Mouse (Mus musculus) heart, postnatal 0 days (tissue): ENCODE measurements around the gene Cwc27. TPM values are rescaled to one million over a fixed set of nuclear protein-coding genes. Genes with fewer than 3 reads are reported as not detected.

ENCODE experiments used
- ATAC-seq: fragments of 200-750 bp; cut with Nextera tagmentation; 2 replicates; pipeline ENCODE4 v1.8.0; 2017; ENCODE audit warnings: low read depth, moderate number of reproducible peaks, moderate library complexity; ENCODE audit not compliant: insufficient read depth
- DNase-seq: peaks from one replicate; pipeline ENCODE4 v3.0.0-alpha.2; 2016; ENCODE audit warnings: low spot score
- H3K27ac ChIP-seq: fragments of 300-500 bp; sonication (generic); 2 replicates; pipeline ENCODE4 v1.5.1; 2014; ENCODE audit warnings: low read depth, mild to moderate bottlenecking
- H3K27me3 ChIP-seq: fragments of 300-500 bp; sonication (generic); 2 replicates; pipeline ENCODE4 v1.6.1; 2014; ENCODE audit warnings: low read length, mixed read lengths; ENCODE audit not compliant: control insufficient read depth, insufficient read depth
- H3K36me3 ChIP-seq: fragments of 300-500 bp; sonication (generic); replicated peaks from 2 replicates; pipeline ENCODE4 v1.6.1; 2014; ENCODE audit warnings: low read length, mixed read lengths; ENCODE audit not compliant: control insufficient read depth, insufficient read depth
- H3K4me1 ChIP-seq: fragments of 300-500 bp; sonication (generic); 2 replicates; pipeline ENCODE4 v1.6.1; 2014; ENCODE audit warnings: antibody characterized with exemption; ENCODE audit not compliant: control insufficient read depth, insufficient read depth
- H3K4me2 ChIP-seq: fragments of 300-500 bp; sonication (generic); 2 replicates; pipeline ENCODE4 v1.6.1; 2014; ENCODE audit warnings: low read depth, mild to moderate bottlenecking, low read length, moderate library complexity
- H3K4me3 ChIP-seq: fragments of 300-500 bp; sonication (generic); 2 replicates; pipeline ENCODE4 v1.5.1; 2014; ENCODE audit warnings: low read depth, low read length
- H3K9ac ChIP-seq: fragments of 300-500 bp; sonication (generic); replicated peaks from 2 replicates; pipeline ENCODE4 v1.6.1; 2014; ENCODE audit warnings: low read depth, low read length, mixed read lengths
- H3K9me3 ChIP-seq: fragments of 300-500 bp; sonication (generic); replicated peaks from 2 replicates; pipeline ENCODE4 v1.6.1; 2016; ENCODE audit warnings: low read length; ENCODE audit not compliant: control insufficient read depth
- CTCF ChIP-seq: IDR thresholded peaks from 2 replicates; pipeline ENCODE4 v1.5.1; 2016; ENCODE audit warnings: antibody characterized with exemption, control low read depth, low read depth
- EP300 ChIP-seq: IDR thresholded peaks from 2 replicates; pipeline ENCODE4 v1.6.1; 2016; ENCODE audit warnings: antibody characterized with exemption, low read depth
- WGBS: fragments of 180-500 bp; shearing (Covaris S2); extraction: QIAGEN DNeasy Blood & Tissue Kit; methylation state at CpG from one replicate; pipeline ENCODE4 v1.1.7; 2014; 5-methylcytosine and 5-hydroxymethylcytosine counted together
- polyA plus RNA-seq: library from polyadenylated mRNA; unstranded; fragments of >200 nt; fragmentation: Nextera tagmentation; extraction: Ambion mirVana; gene quantifications from 2 replicates; pipeline ENCODE4 v1.2.1, GENCODE M21; 2015
- total RNA-seq: library from RNA; depleted of rRNA; stranded (reverse); fragments of >200 nt; gene quantifications from 2 replicates; pipeline ENCODE4 v1.2.3, GENCODE M21; 2014; ENCODE audit warnings: low replicate concordance

Cwc27 gene
- total and polyA plus RNA-seq, 2 experiments from 2014 or later: 21.4 to 26.5 TPM

DNA sequence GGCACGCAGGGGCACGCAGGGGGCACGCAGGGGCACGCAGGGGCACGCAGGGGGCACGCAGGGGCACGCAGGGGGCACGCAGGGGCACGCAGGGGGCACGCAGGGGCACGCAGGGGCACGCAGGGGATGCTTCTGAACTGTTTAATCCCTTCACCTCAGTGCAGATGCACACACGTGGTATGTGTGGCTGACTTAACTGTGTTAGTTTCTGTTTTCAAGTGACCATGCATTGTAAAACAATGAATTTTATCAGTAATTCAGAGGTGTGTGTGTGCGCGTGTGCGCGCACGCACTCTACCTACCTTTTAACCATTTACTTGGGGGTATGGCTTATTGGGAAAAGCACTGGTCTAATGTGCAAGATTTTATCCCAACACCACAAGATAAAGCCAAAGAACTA, 208.4 kb downstream of the Cwc27 start:
- Histone ChIP-seq H3K9ac (no peak overlapping the region), H3K36me3 (no peaks in the 10 kb centered on the region), H3K4me3 (no peak overlapping the region), H3K4me1 (no peaks in the 10 kb centered on the region), H3K27me3 (no peaks in the 10 kb centered on the region), H3K9me3 (no peaks in the 10 kb centered on the region), H3K27ac (no peak overlapping the region), H3K4me2 (no peak overlapping the region)
- no peak for TF ChIP-seq EP300
- no peak for TF ChIP-seq CTCF
- DNase-seq (no peak), ATAC-seq (no peak)
- WGBS: 90% methylated on average over 18 of the region's 18 CpGs

- ATAC-seq: no peak
- no peak for DNase-seq
- TF ChIP-seq EP300 (no peak), CTCF (no peak)
- H3K4me1 ChIP-seq: no peaks in the 10 kb centered on the region
- no peak overlapping the region for H3K9ac ChIP-seq
- 74% methylated on average over 14 of the region's 14 CpGs for WGBS
- no peaks in the 10 kb centered on the region for H3K9me3 ChIP-seq
- no peak overlapping the region for H3K27ac ChIP-seq
- H3K4me3 ChIP-seq: no peak overlapping the region
- H3K27me3 ChIP-seq: no peaks in the 10 kb centered on the region
- no peak overlapping the region for H3K4me2 ChIP-seq
- H3K36me3 ChIP-seq: no peaks in the 10 kb centered on the region
These were observed 210.0 kb downstream of the Cwc27 start for GRCm38 (mm10) chr13:104606786-104607580.

- no peaks in the 10 kb centered on the region for H3K27me3 ChIP-seq
- no peak overlapping the region for H3K9ac ChIP-seq
- 78% methylated on average over 2 of the region's 2 CpGs for WGBS
- no peak overlapping the region for H3K4me2 ChIP-seq
- H3K4me1 ChIP-seq: no peaks in the 10 kb centered on the region
- H3K36me3 ChIP-seq: no peaks in the 10 kb centered on the region
- no peak overlapping the region for H3K27ac ChIP-seq
- TF ChIP-seq CTCF (no peak), EP300 (no peak)
- no peaks in the 10 kb centered on the region for H3K9me3 ChIP-seq
- ATAC-seq (no peak), DNase-seq (no peak)
- H3K4me3 ChIP-seq: no peak overlapping the region
These were observed 211.8 kb downstream of the Cwc27 start for GRCm38 (mm10) chr13:104605111-104605510.

DNA sequence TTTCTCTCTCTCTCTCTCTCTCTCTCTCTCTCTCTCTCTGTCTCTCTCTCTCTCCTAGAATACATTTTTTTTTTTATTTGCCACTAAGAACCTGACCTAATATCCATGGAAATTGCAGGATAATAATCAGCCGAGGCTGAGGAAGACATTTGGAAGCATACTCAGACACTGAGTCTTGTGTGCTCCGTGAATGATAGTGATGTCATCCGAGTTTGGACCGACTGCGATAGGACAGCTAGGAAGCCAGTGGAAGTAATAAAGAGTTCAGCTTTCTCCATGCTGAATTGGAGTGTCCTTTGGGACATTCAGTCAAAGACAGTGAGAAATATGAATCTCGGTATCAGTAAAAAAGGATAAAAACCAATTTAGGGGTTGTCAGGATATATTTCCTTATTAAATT, 214.7 kb downstream of the Cwc27 start:
- Histone ChIP-seq H3K9me3 (no peaks in the 10 kb centered on the region), H3K9ac (no peak overlapping the region), H3K4me2 (no peak overlapping the region), H3K36me3 (no peaks in the 10 kb centered on the region), H3K27ac (0 out of 2 replicates have a peak overlapping the region, but pooled peaks have one; percentile 16), H3K4me1 (no peaks in the 10 kb centered on the region), H3K4me3 (no peak overlapping the region), H3K27me3 (no peaks in the 10 kb centered on the region)
- DNase-seq: no peak
- no peak for ATAC-seq
- TF ChIP-seq EP300 (no peak), CTCF (no peak)
- WGBS: 69% methylated on average over 6 of the region's 6 CpGs

DNA sequence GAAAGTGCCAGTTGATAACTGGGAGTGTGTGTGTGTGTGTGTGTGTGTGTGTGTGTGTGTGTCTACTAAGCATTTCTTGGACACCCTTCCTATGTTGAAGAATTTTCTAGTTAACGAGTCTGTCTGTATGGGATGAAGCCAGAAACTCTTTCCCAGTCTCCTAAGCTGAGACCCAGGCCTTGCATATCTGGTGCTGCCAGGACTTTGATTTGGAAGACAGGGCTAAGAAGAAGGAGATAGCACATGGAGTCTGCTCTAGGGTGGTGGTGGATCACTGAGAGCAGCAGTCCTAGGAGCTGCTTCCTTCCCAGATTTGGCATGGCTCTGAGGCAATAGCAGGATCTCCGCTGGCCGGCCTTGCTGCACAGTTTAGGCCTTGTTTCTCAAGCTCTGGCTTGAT, 215.2 kb downstream of the Cwc27 start:
- DNase-seq (no peak), ATAC-seq (no peak)
- H3K4me1 ChIP-seq: no peaks in the 10 kb centered on the region
- H3K4me2 ChIP-seq: no peak overlapping the region
- no peak overlapping the region for H3K4me3 ChIP-seq
- H3K9me3 ChIP-seq: no peaks in the 10 kb centered on the region
- H3K9ac ChIP-seq: no peak overlapping the region
- no peaks in the 10 kb centered on the region for H3K27me3 ChIP-seq
- H3K27ac ChIP-seq: peak overlapping the region; percentile 16; the same call in 1 of the 2 replicates
- no peaks in the 10 kb centered on the region for H3K36me3 ChIP-seq
- 67% methylated on average over 3 of the region's 3 CpGs for WGBS
- TF ChIP-seq CTCF (no peak), EP300 (no peak)

DNA sequence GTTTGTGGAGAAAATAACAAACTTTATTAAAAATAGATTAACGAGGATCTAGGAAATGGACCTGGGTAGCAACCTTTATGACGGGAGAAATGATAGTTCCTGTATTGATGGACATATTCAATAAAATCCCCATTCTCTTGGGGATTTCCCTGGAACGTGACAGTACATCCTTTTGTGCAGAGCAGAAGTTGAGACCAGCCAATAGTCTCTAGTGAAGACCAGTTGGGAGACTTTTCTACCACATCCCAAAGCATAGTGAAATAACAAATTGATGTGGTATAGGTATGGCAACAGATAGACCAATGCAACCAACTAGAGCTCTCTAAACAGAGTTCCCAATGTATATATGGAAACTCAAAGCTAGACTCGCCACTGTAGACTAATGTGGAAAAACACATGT, 220.7 kb downstream of the Cwc27 start:
- Histone ChIP-seq H3K4me1 (no peaks in the 10 kb centered on the region), H3K9me3 (no peaks in the 10 kb centered on the region), H3K27ac (no peak overlapping the region), H3K27me3 (no peaks in the 10 kb centered on the region), H3K4me3 (no peak overlapping the region), H3K9ac (no peak overlapping the region), H3K4me2 (no peak overlapping the region), H3K36me3 (no peaks in the 10 kb centered on the region)
- 78% methylated on average over 4 of the region's 4 CpGs for WGBS
- TF ChIP-seq EP300 (no peak), CTCF (no peak)
- no peak for ATAC-seq
- DNase-seq: no peak
